Mouse (Mus musculus) heart, adult 2 months (tissue): ENCODE measurements around the gene Btg3.

ENCODE experiments used
- CTCF ChIP-seq: fragments of 200-600 bp; IDR thresholded peaks from 2 replicates; pipeline ENCODE4 v1.8.1; 2022; ENCODE audit warnings: antibody characterized with exemption, mild to moderate bottlenecking, moderate library complexity
- EP300 ChIP-seq: fragments of 200-500 bp; IDR thresholded peaks from 2 replicates; pipeline ENCODE4 v1.6.1; 2011; ENCODE audit warnings: low read depth, low read length, control low read depth; ENCODE audit not compliant: insufficient read depth

- TF ChIP-seq CTCF (no peak), EP300 (no peak)
Observed at GRCm38 (mm10) chr16:78391354-78391753, 14.4 kb upstream of the Btg3 start.
